Mouse (Mus musculus) embryonic facial prominence, embryonic 10.5 days (tissue): Measurements from ENCODE around the gene Large1. TPM values are rescaled to one million over a fixed set of nuclear protein-coding genes. Genes with fewer than 3 reads are reported as not detected.
A peak's percentile ranks its signal among the peaks of the same experiment; 100 is the strongest.
"Not testable (repeated sequence)": the region's sequence is repeated elsewhere in the genome, so short reads cannot be mapped to it uniquely, and the experiment has no call there.

Experiments
- DNase-seq: peaks from one replicate; pipeline ENCODE4 v3.0.0-alpha.2; 2017; ENCODE audit warnings: low spot score
- H3K27ac ChIP-seq: fragments of 300-500 bp; sonication (generic); replicated peaks from 2 replicates; pipeline ENCODE4 v1.5.1; 2016; ENCODE audit warnings: mild to moderate bottlenecking
- H3K27me3 ChIP-seq: fragments of 300-500 bp; sonication (generic); replicated peaks from 2 replicates; pipeline ENCODE4 v1.6.1; 2016; ENCODE audit warnings: low read depth, mild to moderate bottlenecking; ENCODE audit not compliant: poor library complexity, severe bottlenecking
- H3K36me3 ChIP-seq: fragments of 300-500 bp; sonication (generic); replicated peaks from 2 replicates; pipeline ENCODE4 v1.6.1; 2016; ENCODE audit warnings: mild to moderate bottlenecking, moderate library complexity
- H3K4me1 ChIP-seq: fragments of 300-500 bp; sonication (generic); 2 replicates; pipeline ENCODE4 v1.6.1; 2016
- H3K4me3 ChIP-seq: fragments of 300-500 bp; sonication (generic); 2 replicates; pipeline ENCODE4 v1.5.1; 2016; ENCODE audit warnings: mild to moderate bottlenecking, moderate library complexity
- H3K9me3 ChIP-seq: fragments of 300-500 bp; sonication (generic); 2 replicates; pipeline ENCODE4 v1.6.1; 2016; ENCODE audit warnings: mild to moderate bottlenecking
- WGBS: fragments of 180-500 bp; shearing (Covaris S2); methylation state at CpG from one replicate; pipeline ENCODE4 v1.1.7; 2016; 5-methylcytosine and 5-hydroxymethylcytosine counted together
- polyA plus RNA-seq: library from polyadenylated mRNA; unstranded; fragments of >200 nt; fragmentation: Nextera tagmentation; extraction: Ambion mirVana; gene quantifications from 2 replicates; pipeline ENCODE4 v1.2.1, GENCODE M21; 2016

Gene Large1
- polyA plus RNA-seq: 5.1 and 5.4 TPM in 2 replicates

DNA sequence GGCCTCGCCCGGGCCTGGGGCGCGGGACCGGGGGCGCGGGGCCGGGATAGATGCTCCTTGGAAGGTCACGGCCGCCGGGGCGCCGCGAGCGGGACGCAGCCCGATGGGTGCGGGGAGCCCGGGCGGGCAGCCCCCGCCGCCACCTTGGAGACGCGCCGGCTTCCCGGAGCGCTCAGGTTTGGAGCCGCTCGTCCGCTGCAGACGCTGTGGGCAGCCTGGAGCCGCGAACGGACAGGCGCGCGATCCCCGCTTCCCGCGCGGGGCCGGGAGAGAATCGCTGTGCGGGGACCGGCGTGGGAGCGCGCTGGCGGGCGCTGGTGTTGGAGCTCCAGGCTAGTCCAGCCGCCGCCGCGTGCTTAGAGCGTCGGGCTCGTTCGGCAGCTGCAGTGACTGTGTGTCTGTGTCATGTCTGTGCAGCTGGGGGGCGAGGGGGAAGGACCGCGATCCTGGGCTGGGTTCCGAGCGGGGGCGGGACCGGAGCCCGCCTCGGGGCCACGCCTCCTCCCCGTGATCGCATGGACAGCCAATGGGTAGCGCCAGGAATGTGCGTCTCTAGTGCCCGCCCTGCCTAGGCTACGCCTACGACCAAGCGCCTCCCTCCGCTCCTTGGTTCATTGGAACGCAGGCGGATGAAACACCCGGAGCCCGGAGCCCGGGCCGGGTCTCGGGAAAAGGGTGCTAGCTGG lies at the start of gene Large1:
Gene Large1, minus strand, starts transcription at position 433 of the 686 bp plus-strand sequence.
- DNase-seq: peak; percentile 98
- peak within 1 kb of the TSS; percentile 89 for H3K4me3 ChIP-seq
- H3K9me3 ChIP-seq: no peaks in the 10 kb centered on the region
- peak within 1 kb of the TSS; percentile 92 for H3K27ac ChIP-seq
- under 1% methylated on average over 83 of the region's 84 CpGs for WGBS
- H3K4me1 ChIP-seq: peaks cover 32% of the 10 kb centered on the region
- H3K27me3 ChIP-seq: no peaks in the 10 kb centered on the region
- H3K36me3 ChIP-seq: no peaks in the 10 kb centered on the region

GRCm38 (mm10) chr8:73400343-73400742 lies 47.0 kb upstream of the Large1 start:
- no peaks in the 10 kb centered on the region for H3K36me3 ChIP-seq
- H3K27ac ChIP-seq: no peak overlapping the region
- DNase-seq: no peak
- H3K4me1 ChIP-seq: no peaks in the 10 kb centered on the region
- H3K4me3 ChIP-seq: no peak overlapping the region
- H3K9me3 ChIP-seq: no peaks in the 10 kb centered on the region
- no peaks in the 10 kb centered on the region for H3K27me3 ChIP-seq
- 60% methylated on average over 1 of the region's 1 CpGs for WGBS

DNA sequence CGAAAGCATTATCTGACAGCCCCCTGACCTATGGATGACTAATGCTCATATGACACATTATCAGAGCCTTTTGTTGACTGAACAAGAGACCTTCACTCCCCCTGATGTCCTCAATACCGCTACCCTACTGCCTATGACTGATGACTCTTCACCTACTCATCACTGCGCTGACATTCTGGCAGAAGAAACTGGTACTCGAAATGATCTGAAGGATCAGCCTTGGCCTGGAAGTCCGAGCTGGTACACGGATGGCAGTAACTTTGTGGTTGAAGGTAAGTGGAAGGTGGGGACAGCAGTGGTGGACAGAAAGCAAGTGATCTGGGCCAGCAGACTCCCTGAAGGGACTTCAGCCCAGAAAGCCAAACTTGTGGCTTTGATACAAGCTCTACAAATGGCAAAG lies 19.7 kb upstream of the Large1 start:
- not testable (repeated sequence) for H3K4me1 ChIP-seq, H3K4me3 ChIP-seq, H3K36me3 ChIP-seq, DNase-seq, H3K27ac ChIP-seq, H3K27me3 ChIP-seq, H3K9me3 ChIP-seq
- WGBS: 89% methylated on average over 6 of the region's 6 CpGs

DNA sequence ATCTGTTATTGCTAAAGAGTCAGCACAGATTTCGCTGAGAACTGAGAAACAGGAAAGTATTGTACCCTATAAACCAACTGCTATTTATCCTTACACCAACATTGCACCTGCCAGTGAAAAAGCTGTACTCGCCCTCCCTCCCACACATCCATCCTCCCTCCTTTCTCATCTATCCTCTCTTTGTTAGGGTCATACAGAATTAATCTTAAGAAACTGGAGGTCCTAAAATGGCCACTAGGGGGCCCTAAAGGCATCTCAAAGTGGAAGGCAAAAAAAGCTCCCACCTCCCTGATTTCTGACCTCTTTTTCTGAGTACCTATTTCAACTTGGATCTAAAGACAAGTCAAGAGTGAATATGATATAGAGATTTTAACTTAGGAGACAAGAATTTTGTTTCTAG lies 2.6 kb upstream of the Large1 start:
- Histone ChIP-seq H3K4me1 (peaks cover 20% of the 10 kb centered on the region), H3K9me3 (no peaks in the 10 kb centered on the region), H3K27ac (no peak overlapping the region), H3K4me3 (no peak overlapping the region), H3K36me3 (no peaks in the 10 kb centered on the region), H3K27me3 (no peaks in the 10 kb centered on the region)
- peak; percentile 53 for DNase-seq
- 18% methylated on average over 2 of the region's 2 CpGs for WGBS

- under 1% methylated on average over 25 of the region's 25 CpGs for WGBS
- peaks cover 32% of the 10 kb centered on the region for H3K4me1 ChIP-seq
Measured at GRCm38 (mm10) chr8:73354201-73354881, 1.0 kb upstream of the Large1 start.

GRCm38 (mm10) chr8:73353794-73354179 lies 447 bp upstream of the Large1 start:
- Histone ChIP-seq H3K36me3 (no peaks in the 10 kb centered on the region), H3K4me3 (peak overlapping the region; percentile 89), H3K27ac (peak overlapping the region; percentile 80), H3K4me1 (peaks cover 32% of the 10 kb centered on the region), H3K27me3 (no peaks in the 10 kb centered on the region), H3K9me3 (no peaks in the 10 kb centered on the region)
- under 1% methylated on average over 16 of the region's 16 CpGs for WGBS
- DNase-seq: no peak

More at GRCm38 (mm10) chr8:73354201-73354881, 1.0 kb upstream of the Large1 start:
- peak; percentile 76 for DNase-seq
- no peaks in the 10 kb centered on the region for H3K36me3 ChIP-seq
- H3K27me3 ChIP-seq: no peaks in the 10 kb centered on the region
- H3K4me3 ChIP-seq: peak overlapping the region; percentile 89
- peak overlapping the region; percentile 80 for H3K27ac ChIP-seq
- H3K9me3 ChIP-seq: no peaks in the 10 kb centered on the region

DNA sequence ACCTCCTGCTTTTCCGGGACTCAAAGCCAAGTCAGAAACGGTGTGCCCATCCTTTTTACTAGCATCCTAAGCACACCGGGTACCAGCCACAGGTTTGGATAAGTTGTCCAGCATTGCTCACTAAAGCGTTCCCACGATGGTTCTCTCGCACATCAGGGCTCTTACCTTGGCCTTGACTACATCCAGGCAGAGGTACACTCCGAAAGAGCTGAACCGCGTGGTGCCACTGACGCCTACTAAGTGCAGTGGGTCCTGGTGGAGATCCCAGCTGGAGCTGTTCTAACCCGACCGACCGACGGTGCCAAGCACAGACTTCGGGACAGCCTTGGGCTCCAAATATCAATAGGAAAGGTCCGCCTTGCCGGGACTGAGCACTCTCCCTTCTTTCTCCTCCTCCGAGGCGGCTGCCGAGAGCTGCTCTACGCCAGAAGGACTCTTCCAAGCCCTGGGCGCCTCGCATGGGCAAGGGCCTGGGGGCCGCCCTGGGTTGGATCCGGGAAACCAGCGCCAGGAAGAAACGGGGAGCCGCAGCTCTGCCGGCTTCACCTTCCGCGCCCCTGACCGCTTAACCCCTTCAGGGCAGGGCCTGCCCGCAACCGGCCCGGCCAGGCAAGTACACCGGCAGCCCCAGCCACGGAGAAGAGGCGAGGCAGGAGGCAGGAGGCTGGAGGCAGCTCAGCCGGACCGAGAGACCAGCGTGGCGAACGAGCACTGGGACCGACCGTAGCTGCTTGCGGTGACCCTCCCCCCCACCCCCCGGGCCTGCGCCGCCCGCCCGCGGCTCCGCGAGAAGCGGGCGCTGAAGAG lies 836 bp downstream of the Large1 start:
- peaks cover 32% of the 10 kb centered on the region for H3K4me1 ChIP-seq
- H3K4me3 ChIP-seq: peak overlapping the region; percentile 89
- DNase-seq: peak; percentile 78
- H3K36me3 ChIP-seq: no peaks in the 10 kb centered on the region
- H3K27ac ChIP-seq: peak overlapping the region; percentile 92
- WGBS: under 1% methylated on average over 56 of the region's 56 CpGs
- no peaks in the 10 kb centered on the region for H3K9me3 ChIP-seq
- no peaks in the 10 kb centered on the region for H3K27me3 ChIP-seq

DNA sequence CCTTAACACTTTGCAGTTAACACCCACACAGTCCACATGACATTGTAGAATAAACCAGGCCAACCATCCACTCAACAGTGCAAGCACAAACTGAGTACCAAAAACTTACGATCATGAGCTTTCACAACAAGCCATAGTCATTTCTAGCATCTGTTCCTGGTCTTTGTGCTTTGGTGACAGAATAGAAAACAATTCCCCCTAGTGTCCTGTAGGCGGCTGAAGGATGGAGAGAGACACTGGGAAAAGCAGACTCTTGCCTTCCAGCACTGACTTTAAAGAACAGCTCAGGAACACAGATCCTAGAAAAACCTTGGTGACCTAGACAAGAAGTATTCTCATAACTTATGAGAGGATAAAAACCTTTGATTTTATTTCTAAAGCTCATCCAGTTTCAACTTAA lies 3.0 kb downstream of the Large1 start:
- no peaks in the 10 kb centered on the region for H3K27me3 ChIP-seq
- no peak overlapping the region for H3K4me3 ChIP-seq
- H3K9me3 ChIP-seq: no peaks in the 10 kb centered on the region
- 26% methylated on average over 2 of the region's 2 CpGs for WGBS
- no peaks in the 10 kb centered on the region for H3K36me3 ChIP-seq
- peaks cover 32% of the 10 kb centered on the region for H3K4me1 ChIP-seq
- peak; percentile 18 for DNase-seq
- H3K27ac ChIP-seq: no peak overlapping the region

GRCm38 (mm10) chr8:73342761-73343395 lies 10.5 kb downstream of the Large1 start:
- no peak for DNase-seq
- Histone ChIP-seq H3K36me3 (peaks cover 7% of the 10 kb centered on the region; the same call in 1 of the 2 replicates), H3K4me3 (no peak overlapping the region), H3K27me3 (no peaks in the 10 kb centered on the region), H3K27ac (no peak overlapping the region), H3K9me3 (no peaks in the 10 kb centered on the region), H3K4me1 (no peaks in the 10 kb centered on the region)
- 92% methylated on average over 3 of the region's 3 CpGs for WGBS

GRCm38 (mm10) chr8:73336845-73337244 lies 16.5 kb downstream of the Large1 start:
- no peaks in the 10 kb centered on the region for H3K9me3 ChIP-seq
- H3K27ac ChIP-seq: no peak overlapping the region
- 76% methylated on average over 1 of the region's 1 CpGs for WGBS
- H3K4me1 ChIP-seq: no peaks in the 10 kb centered on the region
- no peak overlapping the region for H3K4me3 ChIP-seq
- H3K27me3 ChIP-seq: no peaks in the 10 kb centered on the region
- peaks cover 12% of the 10 kb centered on the region for H3K36me3 ChIP-seq
- DNase-seq: no peak

DNA sequence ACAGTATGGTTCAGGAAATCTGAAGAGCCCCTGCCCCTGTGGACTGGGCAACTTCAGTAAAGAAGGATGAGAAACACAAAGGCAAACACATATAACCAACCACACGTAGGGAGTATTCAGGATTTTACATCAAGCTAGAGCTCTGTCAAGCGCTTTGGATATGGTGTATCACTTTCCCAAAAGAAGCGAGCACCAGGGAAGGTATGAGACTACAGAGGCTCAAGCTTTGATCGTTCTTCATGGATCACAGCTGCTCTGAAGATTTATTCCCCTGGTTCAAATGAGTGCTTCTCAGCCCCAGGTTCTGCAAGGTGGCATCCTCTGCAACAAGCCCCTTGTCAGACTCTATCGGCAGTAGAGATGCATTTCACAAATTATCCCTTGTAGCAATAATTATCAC lies 24.2 kb downstream of the Large1 start:
- no peak overlapping the region for H3K4me3 ChIP-seq
- H3K4me1 ChIP-seq: no peaks in the 10 kb centered on the region
- 91% methylated on average over 5 of the region's 5 CpGs for WGBS
- DNase-seq: no peak
- H3K27ac ChIP-seq: no peak overlapping the region
- no peaks in the 10 kb centered on the region for H3K9me3 ChIP-seq
- peaks cover 13% of the 10 kb centered on the region for H3K36me3 ChIP-seq
- no peaks in the 10 kb centered on the region for H3K27me3 ChIP-seq

- Histone ChIP-seq H3K4me1 (no peaks in the 10 kb centered on the region), H3K27ac (no peak overlapping the region), H3K36me3 (peaks cover 12% of the 10 kb centered on the region), H3K27me3 (no peaks in the 10 kb centered on the region), H3K9me3 (no peaks in the 10 kb centered on the region), H3K4me3 (no peak overlapping the region)
- WGBS: 86% methylated on average over 3 of the region's 3 CpGs
- no peak for DNase-seq
Measured at GRCm38 (mm10) chr8:73328056-73328455, 25.3 kb downstream of the Large1 start.
